Mouse (Mus musculus) liver, embryonic 15.5 days (tissue): ENCODE data around the gene Lrrc41. TPM values are rescaled to one million over a fixed set of nuclear protein-coding genes. Genes with fewer than 3 reads are reported as not detected.
A peak's percentile ranks its signal among the peaks of the same experiment; 100 is the strongest.

Source experiments
- ATAC-seq: fragments of 200-750 bp; cut with Nextera tagmentation; 2 replicates; pipeline ENCODE4 v1.8.0; 2017; ENCODE audit warnings: moderate number of reproducible peaks, mild to moderate bottlenecking, moderate library complexity; ENCODE audit not compliant: insufficient read depth
- H3K27ac ChIP-seq: fragments of 300-500 bp; sonication (generic); replicated peaks from 2 replicates; pipeline ENCODE4 v1.5.1; 2015; ENCODE audit warnings: mild to moderate bottlenecking, inconsistent platforms
- H3K27me3 ChIP-seq: fragments of 300-500 bp; sonication (generic); 2 replicates; pipeline ENCODE4 v1.6.1; 2015; ENCODE audit warnings: mild to moderate bottlenecking, inconsistent platforms
- H3K36me3 ChIP-seq: fragments of 300-500 bp; sonication (generic); replicated peaks from 2 replicates; pipeline ENCODE4 v1.6.1; 2015; ENCODE audit warnings: moderate library complexity, mild to moderate bottlenecking, inconsistent platforms
- H3K4me1 ChIP-seq: fragments of 300-500 bp; sonication (generic); replicated peaks from 2 replicates; pipeline ENCODE4 v1.6.1; 2015; ENCODE audit warnings: inconsistent platforms
- H3K4me2 ChIP-seq: fragments of 300-500 bp; sonication (generic); 2 replicates; pipeline ENCODE4 v1.6.1; 2015; ENCODE audit warnings: moderate library complexity, mild to moderate bottlenecking, inconsistent platforms
- H3K4me3 ChIP-seq: fragments of 300-500 bp; sonication (generic); replicated peaks from 2 replicates; pipeline ENCODE4 v1.5.1; 2015; ENCODE audit warnings: mild to moderate bottlenecking, inconsistent platforms
- H3K9ac ChIP-seq: fragments of 300-500 bp; sonication (generic); 2 replicates; pipeline ENCODE4 v1.6.1; 2015; ENCODE audit warnings: moderate library complexity, mild to moderate bottlenecking, inconsistent platforms
- H3K9me3 ChIP-seq: fragments of 300-500 bp; sonication (generic); replicated peaks from 2 replicates; pipeline ENCODE4 v1.6.1; 2016; ENCODE audit warnings: inconsistent platforms
- WGBS: fragments of 180-500 bp; shearing (Covaris S2); methylation state at CpG from one replicate; pipeline ENCODE4 v1.1.7; 2015; ENCODE audit warnings: mixed read lengths; ENCODE audit not compliant: insufficient replicate concordance; 5-methylcytosine and 5-hydroxymethylcytosine counted together
- polyA plus RNA-seq: library from polyadenylated mRNA; unstranded; fragments of >200 nt; fragmentation: Nextera tagmentation; extraction: Ambion mirVana; gene quantifications from 2 replicates; pipeline ENCODE4 v1.2.1, GENCODE M21; 2015

Lrrc41 gene
- 25.5 and 27.6 TPM in 2 replicates for polyA plus RNA-seq

DNA sequence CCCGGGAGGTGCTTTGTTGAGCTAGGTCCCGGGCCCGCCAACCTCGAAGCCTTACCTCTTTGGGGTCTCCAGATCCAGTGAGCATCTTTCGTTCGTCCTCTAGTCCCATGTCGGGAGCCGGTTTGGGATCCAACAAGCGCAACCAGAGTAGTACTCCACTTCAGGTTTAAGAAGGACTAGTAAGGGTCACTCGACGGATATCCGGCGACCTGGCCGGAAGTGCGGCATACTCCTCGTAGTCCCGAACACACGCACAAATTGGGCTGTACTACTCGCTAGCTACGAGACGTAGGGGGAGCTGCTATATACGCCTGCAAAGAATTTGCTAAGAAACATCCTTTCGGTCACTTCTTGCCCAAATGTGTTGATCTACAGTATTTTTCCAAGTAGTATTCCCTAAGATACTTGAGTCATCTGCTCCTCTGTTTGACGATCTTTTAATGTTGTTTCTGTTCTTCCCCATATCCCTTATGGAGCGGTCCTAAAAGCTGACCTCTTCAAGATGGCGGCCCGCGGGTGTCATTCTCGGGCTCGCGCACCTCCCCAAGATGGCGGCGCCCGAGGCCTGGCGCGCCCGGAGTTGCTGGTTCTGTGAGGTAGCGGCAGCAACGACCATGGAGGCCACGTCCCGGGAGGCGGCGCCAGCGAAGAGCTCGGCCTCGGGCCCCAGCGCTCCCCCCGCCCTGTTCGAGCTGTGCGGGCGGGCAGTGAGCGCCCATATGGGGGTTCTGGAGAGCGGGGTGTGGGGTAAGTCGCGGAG is at the start of gene Lrrc41, which contains the start of gene Uqcrh:
Gene Lrrc41 (plus strand): TSS at position 409 of the 760 bp plus-strand sequence.
Gene Uqcrh (minus strand): TSS at position 211 of the 760 bp plus-strand sequence.
- WGBS, result under 1% methylated on average over 55 of the region's 55 CpGs
- Histone ChIP-seq H3K36me3 (peaks cover 18% of the 10 kb centered on the region), H3K4me1 (peaks cover 39% of the 10 kb centered on the region), H3K27me3 (no peaks in the 10 kb centered on the region), H3K9me3 (no peaks in the 10 kb centered on the region), H3K4me2 (peak within 1 kb of the TSS; percentile 85), H3K4me3 (peak within 1 kb of the TSS; percentile 82), H3K27ac (peak within 1 kb of the TSS; percentile 95), H3K9ac (peak within 1 kb of the TSS; percentile 92)
- peak; percentile 88 for ATAC-seq

DNA sequence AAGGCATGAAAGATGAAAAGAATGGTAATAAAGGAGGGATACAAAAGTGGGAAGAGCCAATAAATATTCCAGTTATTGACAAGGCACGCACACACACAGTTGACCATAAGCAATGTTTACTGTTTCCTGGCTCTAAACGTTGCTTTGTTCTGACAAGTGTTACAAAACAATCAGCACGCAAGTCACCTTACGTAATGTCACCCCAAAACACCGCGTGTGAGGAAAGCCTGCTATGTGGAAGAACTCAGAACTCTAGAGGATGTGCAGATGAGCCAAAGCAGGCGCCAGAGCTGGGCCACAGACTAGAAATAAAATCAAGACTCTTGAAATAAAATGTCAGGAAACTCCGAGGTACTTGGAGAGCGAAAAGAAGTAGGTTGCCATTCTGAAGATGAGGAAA is 42.2 kb upstream of the Lrrc41 start:
- no peaks in the 10 kb centered on the region for H3K4me1 ChIP-seq
- no peaks in the 10 kb centered on the region for H3K9me3 ChIP-seq
- no peak overlapping the region for H3K4me2 ChIP-seq
- no peak overlapping the region for H3K9ac ChIP-seq
- no peak for ATAC-seq
- H3K36me3 ChIP-seq, result peaks cover 19% of the 10 kb centered on the region
- no peak overlapping the region for H3K27ac ChIP-seq
- whole genome bisulfite sequencing, result 68% methylated on average over 9 of the region's 9 CpGs
- H3K27me3 ChIP-seq, result no peaks in the 10 kb centered on the region
- H3K4me3 ChIP-seq, result no peak overlapping the region

DNA sequence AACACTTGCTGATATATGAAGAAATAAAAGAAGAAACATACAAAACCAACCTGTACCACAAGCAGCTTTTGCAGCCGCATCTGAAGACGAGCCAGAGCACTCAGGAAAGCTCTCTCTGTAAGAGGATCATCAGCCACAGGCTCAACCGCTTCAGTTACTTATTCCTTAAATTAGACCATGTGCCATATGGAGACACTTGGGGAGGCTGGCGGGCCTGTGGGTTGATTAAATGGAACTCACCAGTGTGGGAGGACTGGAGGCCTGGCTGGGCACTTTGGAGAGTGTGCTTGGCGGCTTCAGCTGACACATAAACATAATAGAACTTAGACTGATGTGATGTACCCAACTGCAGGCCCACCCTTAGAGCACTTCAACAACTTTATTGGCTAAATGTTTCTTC is 41.7 kb upstream of the Lrrc41 start:
- H3K27me3 ChIP-seq, result no peaks in the 10 kb centered on the region
- no peaks in the 10 kb centered on the region for H3K4me1 ChIP-seq
- no peak overlapping the region for H3K27ac ChIP-seq
- ATAC-seq, result no peak
- H3K9ac ChIP-seq, result no peak overlapping the region
- peaks cover 19% of the 10 kb centered on the region for H3K36me3 ChIP-seq
- no peaks in the 10 kb centered on the region for H3K9me3 ChIP-seq
- WGBS, result 74% methylated on average over 5 of the region's 5 CpGs
- no peak overlapping the region for H3K4me3 ChIP-seq
- no peak overlapping the region for H3K4me2 ChIP-seq

DNA sequence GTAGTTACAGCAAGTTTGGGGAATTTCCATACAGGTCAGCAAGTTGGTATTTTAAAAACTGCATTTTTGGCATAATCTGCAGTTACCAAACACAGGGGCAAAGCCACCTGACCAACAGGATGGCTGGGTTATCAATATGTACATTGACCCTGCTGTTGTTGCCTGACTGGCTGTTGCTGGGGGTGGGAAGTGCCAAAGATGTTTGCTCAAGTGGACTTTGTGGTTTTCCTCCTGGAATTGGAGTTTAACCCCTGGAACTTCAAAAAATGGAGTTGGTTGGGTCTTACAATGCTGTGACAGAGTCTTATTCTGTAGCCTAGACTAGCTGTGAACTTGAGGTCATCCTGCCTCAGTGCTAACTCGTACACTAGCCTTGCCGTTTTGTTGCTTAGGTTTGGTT is 34.6 kb upstream of the Lrrc41 start:
- Histone ChIP-seq H3K4me3 (no peak overlapping the region), H3K36me3 (peaks cover 16% of the 10 kb centered on the region), H3K4me2 (no peak overlapping the region), H3K9ac (no peak overlapping the region), H3K27me3 (no peaks in the 10 kb centered on the region), H3K27ac (peak overlapping the region; percentile 45; the same call in 1 of the 2 replicates), H3K9me3 (no peaks in the 10 kb centered on the region), H3K4me1 (no peaks in the 10 kb centered on the region)
- 76% methylated on average over 2 of the region's 2 CpGs for WGBS
- ATAC-seq, result peak; percentile 60

DNA sequence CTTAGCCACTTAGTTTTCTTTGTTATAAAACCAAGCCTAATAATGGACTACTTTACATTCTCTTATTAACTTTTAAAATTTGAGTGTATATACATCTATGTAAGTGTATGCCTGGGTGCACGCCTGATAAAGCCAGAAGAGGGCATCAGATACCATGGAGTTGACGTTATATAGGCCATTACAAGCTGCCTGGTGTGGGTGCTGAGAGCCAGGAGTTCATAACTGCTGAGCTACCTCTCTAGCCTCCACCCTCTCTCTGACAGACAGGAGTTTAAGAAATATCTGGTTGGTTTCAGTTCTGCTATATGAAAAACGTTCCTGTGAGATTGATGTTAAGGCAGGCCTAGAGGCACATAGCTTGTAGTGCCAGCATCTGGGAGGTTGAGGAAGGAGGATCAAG is 32.9 kb upstream of the Lrrc41 start:
- H3K9me3 ChIP-seq, result no peaks in the 10 kb centered on the region
- H3K9ac ChIP-seq, result no peak overlapping the region
- no peaks in the 10 kb centered on the region for H3K4me1 ChIP-seq
- WGBS, result 56% methylated on average over 3 of the region's 3 CpGs
- no peak overlapping the region for H3K27ac ChIP-seq
- ATAC-seq, result no peak
- peaks cover 13% of the 10 kb centered on the region for H3K36me3 ChIP-seq
- H3K27me3 ChIP-seq, result no peaks in the 10 kb centered on the region
- H3K4me2 ChIP-seq, result no peak overlapping the region
- no peak overlapping the region for H3K4me3 ChIP-seq

DNA sequence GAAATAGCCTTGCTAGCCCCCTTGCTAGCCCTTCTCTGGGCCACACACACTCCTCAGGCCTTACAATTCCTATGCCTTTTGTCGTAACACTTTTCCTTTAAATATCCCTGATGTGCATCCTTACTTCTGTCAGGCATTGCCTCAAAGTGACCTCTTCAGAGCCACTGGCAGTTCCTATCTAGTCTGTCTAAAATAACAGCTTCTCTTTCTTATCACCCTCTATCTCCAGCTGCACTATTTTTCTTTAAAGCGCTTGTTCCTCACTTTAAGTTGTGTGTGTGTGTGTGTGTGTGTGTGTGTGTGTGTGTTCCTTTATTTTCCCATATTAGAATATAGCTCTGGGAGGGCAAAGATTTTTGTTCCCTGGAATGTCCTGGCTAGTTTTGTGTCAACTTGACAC is 28.5 kb upstream of the Lrrc41 start:
- H3K27ac ChIP-seq, result no peak overlapping the region
- 77% methylated on average over 2 of the region's 2 CpGs for WGBS
- no peak overlapping the region for H3K9ac ChIP-seq
- H3K4me3 ChIP-seq, result no peak overlapping the region
- H3K27me3 ChIP-seq, result no peaks in the 10 kb centered on the region
- H3K4me1 ChIP-seq, result peaks cover 5% of the 10 kb centered on the region; the same call in 1 of the 2 replicates
- ATAC-seq, result no peak
- H3K9me3 ChIP-seq, result no peaks in the 10 kb centered on the region
- H3K4me2 ChIP-seq, result no peak overlapping the region
- H3K36me3 ChIP-seq, result peaks cover 13% of the 10 kb centered on the region; the same call in 1 of the 2 replicates

DNA sequence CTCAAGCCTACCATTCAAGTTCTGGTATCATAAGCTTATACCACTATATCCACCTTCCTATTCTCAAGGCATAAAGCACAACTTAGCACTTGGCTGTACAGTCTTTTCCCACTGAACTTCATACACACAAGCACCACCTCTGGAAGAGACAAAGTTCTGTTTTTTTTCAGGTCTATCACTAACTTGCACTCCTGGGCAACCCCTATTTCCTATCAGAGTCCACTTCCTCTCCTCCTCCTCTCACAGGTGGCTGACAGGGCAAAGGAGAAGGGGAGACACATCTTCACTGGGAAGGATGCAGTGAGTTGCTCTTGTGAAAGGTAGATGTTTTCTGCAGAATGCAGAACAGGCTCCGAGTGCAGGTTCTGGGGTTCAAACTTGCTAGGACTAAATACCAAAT is 27.4 kb upstream of the Lrrc41 start:
- H3K36me3 ChIP-seq, result 0 out of 2 replicates have a peak, but pooled peaks cover 10% of the 10 kb centered on the region
- WGBS, result 75% methylated on average over 1 of the region's 1 CpGs

DNA sequence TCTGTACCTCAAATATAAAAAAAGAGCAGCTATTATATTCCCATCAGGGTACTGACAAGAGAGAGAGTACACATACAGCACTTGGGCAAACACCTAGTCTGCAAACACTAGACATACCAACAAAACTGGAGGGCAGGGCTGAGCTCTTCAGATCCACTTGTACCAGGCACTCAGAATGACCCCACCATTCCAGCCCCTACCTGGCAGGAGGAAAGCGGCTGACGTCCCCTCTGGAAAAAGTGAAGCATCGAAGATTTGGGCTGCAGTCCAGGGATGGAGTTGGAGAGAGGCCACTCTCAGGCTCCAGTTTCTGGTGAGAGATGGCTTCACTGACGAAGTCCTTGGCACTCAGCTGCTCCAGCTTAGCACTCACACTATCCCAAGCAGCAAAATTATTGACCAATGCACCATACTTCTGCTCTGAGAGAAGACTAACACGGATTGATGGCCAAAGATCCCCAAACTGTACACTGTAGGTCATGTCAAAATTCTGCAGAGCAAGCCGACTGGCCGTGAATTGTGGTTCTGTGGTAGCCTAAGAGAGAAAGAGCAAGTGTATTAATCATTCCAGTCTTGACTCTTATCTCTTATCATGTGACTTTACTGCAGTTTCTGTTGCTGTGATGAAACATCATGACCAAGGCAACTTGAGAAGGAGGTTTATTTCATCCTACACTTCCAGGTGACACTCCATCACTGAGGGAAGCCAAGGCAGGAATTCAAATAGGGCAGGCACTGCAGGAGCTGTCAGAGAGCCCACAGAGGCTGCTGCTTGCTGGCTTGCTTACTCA is 26.7 kb upstream of the Lrrc41 start:
- H3K36me3 ChIP-seq, result 0 out of 2 replicates have a peak, but pooled peaks cover 10% of the 10 kb centered on the region
- no peak overlapping the region for H3K9ac ChIP-seq
- no peak overlapping the region for H3K27ac ChIP-seq
- peaks cover 19% of the 10 kb centered on the region for H3K4me1 ChIP-seq
- H3K4me3 ChIP-seq, result no peak overlapping the region
- H3K9me3 ChIP-seq, result no peaks in the 10 kb centered on the region
- WGBS, result 61% methylated on average over 7 of the region's 7 CpGs
- no peak overlapping the region for H3K4me2 ChIP-seq
- ATAC-seq, result no peak
- no peaks in the 10 kb centered on the region for H3K27me3 ChIP-seq

More for the DNA sequence above, 27.4 kb upstream of the Lrrc41 start:
- no peak overlapping the region for H3K4me2 ChIP-seq
- H3K27ac ChIP-seq, result no peak overlapping the region
- H3K9ac ChIP-seq, result no peak overlapping the region
- peaks cover 14% of the 10 kb centered on the region for H3K4me1 ChIP-seq
- H3K27me3 ChIP-seq, result no peaks in the 10 kb centered on the region
- no peak for ATAC-seq
- no peaks in the 10 kb centered on the region for H3K9me3 ChIP-seq
- H3K4me3 ChIP-seq, result no peak overlapping the region

DNA sequence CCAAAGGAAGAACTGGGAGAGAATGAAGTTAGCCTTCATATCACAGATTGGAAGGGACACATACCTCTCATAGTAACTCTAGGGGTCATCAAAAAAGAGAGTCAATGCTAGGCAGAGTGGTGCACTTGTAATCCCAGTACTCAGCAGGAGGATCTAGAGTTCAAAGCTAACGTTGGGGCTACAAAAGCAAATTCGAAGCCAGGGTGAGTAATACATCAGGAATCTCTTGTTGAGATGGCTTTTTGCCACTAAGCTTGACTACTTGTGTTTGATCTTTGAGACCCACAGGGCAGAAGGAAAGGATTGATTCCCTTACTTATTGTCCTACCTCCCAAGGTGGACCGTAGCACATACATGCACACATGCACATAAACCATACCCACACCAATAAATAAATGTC is 25.9 kb upstream of the Lrrc41 start:
- H3K4me1 ChIP-seq, result peaks cover 24% of the 10 kb centered on the region
- WGBS, result 70% methylated on average over 3 of the region's 3 CpGs
- H3K36me3 ChIP-seq, result 0 out of 2 replicates have a peak, but pooled peaks cover 5% of the 10 kb centered on the region
- no peaks in the 10 kb centered on the region for H3K9me3 ChIP-seq
- no peak overlapping the region for H3K27ac ChIP-seq
- no peak overlapping the region for H3K4me2 ChIP-seq
- H3K4me3 ChIP-seq, result no peak overlapping the region
- no peak for ATAC-seq
- no peak overlapping the region for H3K9ac ChIP-seq
- H3K27me3 ChIP-seq, result no peaks in the 10 kb centered on the region

DNA sequence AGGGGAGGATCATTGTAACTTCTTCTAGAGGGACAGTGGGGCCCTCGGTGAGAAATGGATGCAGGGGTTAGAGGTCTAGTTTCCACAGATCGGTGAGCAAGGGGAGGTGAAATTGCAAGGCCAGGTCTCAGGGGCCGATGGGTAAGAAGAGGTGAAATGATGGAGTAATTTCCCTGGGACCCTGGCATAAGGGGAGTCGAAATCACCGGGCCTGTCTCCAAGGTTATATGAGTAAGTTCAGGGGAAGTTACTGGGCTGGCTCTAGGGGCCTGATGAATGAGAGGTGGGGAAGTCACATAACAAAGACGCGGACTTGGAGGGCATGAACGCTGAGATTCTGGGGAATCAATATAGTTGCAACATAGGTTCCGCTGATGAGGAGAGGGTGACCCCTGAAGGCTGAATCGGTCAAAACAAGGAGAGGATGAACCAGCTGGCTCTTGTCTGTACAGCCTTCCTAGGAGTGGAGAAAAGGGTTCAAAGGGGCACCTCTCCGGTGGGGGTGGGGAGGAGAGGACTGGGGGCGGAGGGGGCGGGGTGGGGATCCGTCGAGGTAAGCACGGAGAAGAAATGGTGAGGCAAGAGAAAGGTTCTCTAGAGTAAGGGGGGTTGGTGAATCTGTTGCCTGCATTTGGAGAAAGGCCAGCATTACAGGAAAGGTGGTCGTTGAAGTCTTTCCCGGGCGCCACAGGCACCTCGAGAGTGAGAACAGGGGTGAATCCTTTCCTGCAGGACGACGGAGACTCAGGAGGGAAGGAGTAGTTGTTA is 22.4 kb upstream of the Lrrc41 start:
- Histone ChIP-seq H3K27ac (peak overlapping the region; percentile 95), H3K27me3 (no peaks in the 10 kb centered on the region), H3K4me2 (peak overlapping the region; percentile 95), H3K36me3 (no peaks in the 10 kb centered on the region), H3K9ac (peak overlapping the region; percentile 63), H3K4me3 (peak overlapping the region; percentile 72), H3K4me1 (peaks cover 29% of the 10 kb centered on the region), H3K9me3 (no peaks in the 10 kb centered on the region)
- whole genome bisulfite sequencing, result 9% methylated on average over 22 of the region's 22 CpGs
- ATAC-seq, result peak; percentile 26; the same call in 1 of the 2 replicates
